Mouse (Mus musculus) C2C12 (cell line): ENCODE data around the gene Slc12a8.

ENCODE experiments used
- CEBPB ChIP-seq: IDR thresholded peaks from one replicate; pipeline ENCODE4 v1.6.1; 2011; ENCODE audit warnings: low read depth, mild to moderate bottlenecking, control low read depth, moderate library complexity
- CTCF ChIP-seq: IDR thresholded peaks from one replicate; pipeline ENCODE4 v1.5.1; 2011; ENCODE audit not compliant: control insufficient read depth, insufficient read depth, insufficient read length
- FOSL1 ChIP-seq: IDR thresholded peaks from one replicate; pipeline ENCODE4 v1.8.0; 2011; ENCODE audit warnings: mild to moderate bottlenecking, low read length; ENCODE audit not compliant: poor library complexity, insufficient read depth, severe bottlenecking
- MAX ChIP-seq: IDR thresholded peaks from one replicate; pipeline ENCODE4 v1.6.1; 2011; ENCODE audit warnings: mild to moderate bottlenecking, control low read depth
- MYOD1 ChIP-seq: IDR thresholded peaks from one replicate; pipeline ENCODE4 v1.6.1; 2011; ENCODE audit warnings: low read depth; ENCODE audit not compliant: control insufficient read depth, insufficient read length
- MYOG ChIP-seq: IDR thresholded peaks from one replicate; pipeline ENCODE4 v1.6.1; 2011; ENCODE audit not compliant: control insufficient read depth, insufficient read length; ENCODE audit errors: extremely low read depth

DNA sequence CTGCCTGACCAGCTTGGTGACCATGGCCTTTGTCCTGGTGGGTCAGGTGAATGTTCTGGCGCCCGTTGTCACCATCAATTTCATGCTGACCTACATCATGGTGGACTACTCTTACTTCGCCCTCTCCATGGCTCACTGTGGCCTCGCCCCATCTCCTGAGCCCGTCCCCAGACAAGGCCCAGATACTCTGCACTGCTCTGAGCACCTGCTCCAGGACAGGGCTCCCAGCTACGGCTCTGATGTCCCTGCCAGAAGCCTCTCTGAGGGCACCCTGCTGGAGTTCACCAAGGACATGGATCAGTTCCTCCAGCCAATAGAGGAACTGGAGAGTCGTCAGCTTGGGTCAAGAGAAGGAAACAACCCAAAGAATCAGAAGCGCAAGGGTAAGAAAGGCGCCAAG, 107.5 kb downstream of the Slc12a8 start:
- no peak for TF ChIP-seq CTCF
- no peak for TF ChIP-seq CEBPB
- TF ChIP-seq MYOD1, result no peak
- TF ChIP-seq MYOG, result no peak
- TF ChIP-seq MAX, result no peak
- TF ChIP-seq FOSL1, result no peak
